Mouse (Mus musculus) layer of hippocampus, postnatal 14 days (tissue): ENCODE data around the gene Magi2. TPM values are rescaled to one million over a fixed set of nuclear protein-coding genes. Genes with fewer than 3 reads are reported as not detected.

Experiments
- DNase-seq, 2 experiments: peaks; one replicate each; pipeline ENCODE4 v3.0.0; 2021 to 2022; ENCODE audit warnings: low spot score in 2 of 2, mixed read lengths in 1 of 2
- total RNA-seq, 2 experiments: library from RNA; stranded (reverse); gene quantifications; 2 replicates each; pipeline ENCODE4 v1.2.3; 2021

Gene Magi2
- total RNA-seq, 2 experiments from 2014 or later, result 108 to 117 TPM

DNA sequence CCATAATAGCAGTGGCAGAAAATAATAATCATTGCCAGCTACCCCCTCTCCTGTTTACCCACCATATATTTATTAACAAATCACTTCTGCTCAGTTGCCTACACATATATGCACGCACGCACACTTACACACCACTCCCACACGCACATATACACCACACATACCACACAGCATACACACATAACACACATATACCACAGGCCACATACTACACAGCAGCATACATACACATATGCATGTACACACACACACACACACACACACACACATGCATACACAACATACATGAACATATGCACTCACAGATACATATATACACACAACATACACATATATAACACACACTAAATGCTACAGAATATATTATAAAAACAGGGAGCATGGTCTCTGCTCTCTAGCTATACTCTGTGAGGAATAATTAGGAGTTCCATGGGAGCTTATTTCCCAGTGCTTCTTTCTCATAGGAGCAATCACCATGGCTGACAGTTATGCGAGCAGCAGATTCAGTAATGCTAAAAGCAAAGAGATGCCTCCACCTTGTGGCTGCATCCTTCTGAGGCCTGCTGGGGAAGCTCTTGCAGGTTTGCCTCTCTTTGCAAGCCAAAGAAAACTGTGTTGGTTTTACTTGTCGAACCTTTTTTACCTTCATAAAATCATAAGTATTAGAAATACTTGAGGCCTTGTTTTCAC is 1410.6 kb downstream of the Magi2 start:
- DNase-seq, result no peak

GRCm38 (mm10) chr5:20642196-20642595 is 1415.4 kb downstream of the Magi2 start:
- peak in 1 of 2 experiments; percentile 39 for DNase-seq

- no peak for DNase-seq
These were observed 1416.9 kb downstream of the Magi2 start for GRCm38 (mm10) chr5:20643741-20644140.

DNA sequence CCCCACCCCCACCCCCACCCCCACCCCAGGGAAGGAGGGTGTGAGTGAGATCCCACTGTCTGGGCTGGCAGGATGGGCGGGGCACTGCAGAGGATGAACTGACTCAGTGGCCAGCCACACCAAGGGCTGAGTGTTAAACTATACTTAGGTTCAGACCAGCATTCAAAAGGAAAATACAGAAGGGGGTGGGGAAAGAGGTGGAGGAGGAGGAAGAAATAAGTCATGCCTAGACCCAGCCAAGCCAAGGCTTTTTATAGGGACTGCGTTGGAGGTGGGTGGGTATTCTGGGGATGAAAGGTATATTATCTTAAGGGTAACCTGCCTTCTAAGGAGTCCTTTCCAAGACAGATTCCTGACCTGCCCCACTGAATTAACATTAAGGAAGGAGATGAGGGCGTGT is 1420.1 kb downstream of the Magi2 start:
- no peak for DNase-seq

DNA sequence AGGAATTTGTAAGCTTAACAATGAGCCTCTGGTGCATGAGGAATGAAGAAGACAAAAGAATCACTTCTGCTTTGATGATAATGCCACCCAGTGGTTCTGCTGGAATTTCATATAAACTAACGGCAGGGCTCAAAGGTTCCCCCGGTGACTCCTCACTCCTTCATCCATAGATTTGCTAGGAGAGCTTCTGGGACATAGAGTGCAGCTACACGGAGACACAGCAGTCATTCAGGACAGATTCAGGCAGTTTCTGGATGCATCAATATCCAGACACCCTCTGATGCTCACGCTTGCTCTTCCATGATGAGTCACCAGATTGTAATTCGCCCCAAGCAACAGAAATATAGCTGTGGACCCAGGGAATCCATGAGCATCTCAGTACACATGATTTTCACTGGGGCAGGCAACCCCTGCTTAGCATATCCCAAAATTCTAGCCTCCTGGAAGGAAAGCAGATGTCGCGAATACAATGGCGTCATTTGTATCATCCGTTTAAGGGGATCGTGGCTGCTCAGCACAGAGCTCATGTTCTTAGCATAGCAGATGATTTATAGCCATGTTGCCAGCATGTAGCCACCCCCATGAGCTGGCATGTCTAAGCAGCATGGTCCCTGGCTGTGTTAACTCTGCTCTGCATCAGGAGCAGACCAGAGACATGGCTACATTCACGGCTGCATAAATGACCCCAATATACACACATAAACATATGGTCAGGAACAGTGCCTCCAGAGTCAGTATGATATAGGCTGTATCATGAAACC is 1426.8 kb downstream of the Magi2 start:
- DNase-seq, result no peak

- DNase-seq, result no peak
These were observed 1428.1 kb downstream of the Magi2 start for GRCm38 (mm10) chr5:20654766-20655472.

- DNase-seq, result no peak
These were observed 1430.2 kb downstream of the Magi2 start for GRCm38 (mm10) chr5:20657056-20657455.

GRCm38 (mm10) chr5:20667601-20668000 is 1440.8 kb downstream of the Magi2 start:
- no peak for DNase-seq

GRCm38 (mm10) chr5:20668736-20669355 is 1442.0 kb downstream of the Magi2 start:
- DNase-seq, result no peak

GRCm38 (mm10) chr5:20669456-20669855 is 1442.6 kb downstream of the Magi2 start:
- no peak for DNase-seq

- peak; percentile 31 to 55 for DNase-seq
These were observed 1445.0 kb downstream of the Magi2 start for GRCm38 (mm10) chr5:20671826-20672225.

GRCm38 (mm10) chr5:20674523-20674922 is 1447.7 kb downstream of the Magi2 start:
- no peak for DNase-seq

DNA sequence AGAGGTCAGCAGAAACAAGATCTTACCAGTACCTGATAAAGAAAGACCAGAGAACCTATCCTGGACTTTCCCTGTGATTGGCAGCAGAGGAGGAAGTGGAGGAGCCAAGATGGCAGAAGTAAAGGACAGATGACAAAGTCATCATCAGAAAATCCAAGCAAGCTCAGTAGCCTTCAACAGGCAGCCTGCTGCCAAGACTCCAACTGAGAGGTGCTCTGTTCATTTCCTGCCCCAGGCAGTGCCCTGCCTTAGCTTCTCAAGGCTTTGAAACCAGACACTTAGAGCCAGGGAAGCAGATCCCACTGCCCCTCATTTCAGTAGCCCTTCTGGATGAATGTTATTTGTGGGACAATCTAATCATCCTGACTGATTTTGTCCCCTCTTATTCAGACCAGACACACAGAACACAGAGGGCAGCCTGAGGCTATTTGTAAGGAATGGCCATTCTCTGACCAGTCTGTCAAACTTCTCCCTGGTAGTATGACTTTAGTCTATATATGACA is 1448.4 kb downstream of the Magi2 start:
- DNase-seq, result no peak

- DNase-seq, result no peak
These were observed 1449.5 kb downstream of the Magi2 start for GRCm38 (mm10) chr5:20676193-20676871.

- DNase-seq, result no peak
These were observed 1450.4 kb downstream of the Magi2 start for GRCm38 (mm10) chr5:20677246-20677645.

- DNase-seq, result no peak
These were observed 1451.7 kb downstream of the Magi2 start for GRCm38 (mm10) chr5:20678573-20678972.

- DNase-seq, result no peak
These were observed 1453.1 kb downstream of the Magi2 start for GRCm38 (mm10) chr5:20679920-20680319.

DNA sequence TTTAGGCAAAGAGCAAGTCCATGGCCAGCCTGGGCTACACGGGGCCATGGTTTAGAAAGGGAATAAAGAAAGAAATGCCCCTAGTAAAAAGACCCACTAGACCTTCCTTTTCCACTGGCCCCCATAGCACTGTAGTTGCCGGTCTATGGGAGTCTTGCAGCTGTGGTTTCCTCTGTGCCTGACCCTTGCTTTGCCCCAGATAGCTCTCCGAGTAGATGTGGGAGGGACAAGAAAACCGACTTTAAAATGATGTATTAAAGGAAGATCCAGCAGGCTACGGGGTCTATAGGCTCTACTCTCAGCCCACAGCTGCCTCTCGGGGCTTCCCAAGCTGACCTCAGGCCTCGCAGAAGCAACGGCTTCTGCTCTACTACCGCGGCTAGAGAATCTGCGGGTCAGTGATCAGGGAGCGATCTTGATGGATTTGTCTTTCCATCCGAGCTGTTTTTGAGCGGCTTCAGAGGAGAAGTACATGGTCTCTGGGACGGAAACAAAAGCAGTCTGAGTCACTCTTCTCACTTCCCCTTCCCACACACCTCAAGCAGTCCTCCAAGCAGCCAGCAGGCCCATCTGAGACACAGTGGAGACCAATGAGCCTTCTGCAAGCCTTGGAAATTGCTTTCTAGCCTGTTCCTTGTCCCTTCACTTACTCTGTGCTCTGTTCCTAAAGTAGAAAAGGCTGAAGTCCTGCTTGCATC is 1454.1 kb downstream of the Magi2 start:
- no peak for DNase-seq

DNA sequence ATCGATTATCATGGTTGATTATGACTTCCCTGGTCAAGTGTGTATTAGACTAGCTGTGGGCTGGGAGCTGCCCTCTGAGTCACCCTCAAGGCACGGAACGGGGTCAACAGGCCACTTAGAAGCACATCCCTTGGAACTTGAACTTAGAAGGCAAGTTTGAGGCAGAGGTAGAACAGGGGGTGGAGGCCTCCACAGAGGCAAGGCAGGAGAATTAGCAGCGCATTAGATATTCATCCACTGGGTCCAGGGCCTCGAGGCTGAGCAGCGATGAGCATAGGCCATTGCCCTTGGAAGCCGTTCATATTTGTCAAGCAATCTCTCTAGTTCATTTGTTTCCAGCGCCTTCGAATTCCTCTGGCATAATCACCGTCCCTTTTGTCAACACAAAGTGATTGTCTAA is 1454.8 kb downstream of the Magi2 start:
- no peak for DNase-seq

- DNase-seq, result no peak
These were observed 1455.4 kb downstream of the Magi2 start for GRCm38 (mm10) chr5:20682208-20682607.
